Mouse (Mus musculus) limb, embryonic 15.5 days (tissue): ENCODE measurements at regions not wholly inside any gene's neighbourhood (a gene's known extent, or its start where the extent isn't known, plus 50 kb on each side); places are given as distances from the start of the nearest gene placed in this dataset.

ENCODE experiments used
- ATAC-seq: fragments of 200-750 bp; cut with Nextera tagmentation; 2 replicates; pipeline ENCODE4 v1.8.0; 2017; ENCODE audit warnings: low read depth, moderate TSS enrichment; ENCODE audit not compliant: insufficient number of reproducible peaks, low FRiP score, low TSS enrichment
- H3K27ac ChIP-seq: fragments of 300-500 bp; sonication (generic); 2 replicates; pipeline ENCODE4 v1.5.1; 2015; ENCODE audit warnings: moderate library complexity, mild to moderate bottlenecking, inconsistent platforms
- H3K27me3 ChIP-seq: fragments of 300-500 bp; sonication (generic); 2 replicates; pipeline ENCODE4 v1.6.1; 2015; ENCODE audit warnings: inconsistent platforms
- H3K36me3 ChIP-seq: fragments of 300-500 bp; sonication (generic); 2 replicates; pipeline ENCODE4 v1.6.1; 2015; ENCODE audit warnings: inconsistent platforms
- H3K4me1 ChIP-seq: fragments of 300-500 bp; sonication (generic); 2 replicates; pipeline ENCODE4 v1.6.1; 2015; ENCODE audit warnings: inconsistent platforms
- H3K4me2 ChIP-seq: fragments of 300-500 bp; sonication (generic); 2 replicates; pipeline ENCODE4 v1.6.1; 2015; ENCODE audit warnings: mild to moderate bottlenecking, inconsistent platforms
- H3K4me3 ChIP-seq: fragments of 300-500 bp; sonication (generic); 2 replicates; pipeline ENCODE4 v1.5.1; 2015; ENCODE audit warnings: mild to moderate bottlenecking, inconsistent platforms
- H3K9ac ChIP-seq: fragments of 300-500 bp; sonication (generic); 2 replicates; pipeline ENCODE4 v1.6.1; 2015; ENCODE audit warnings: inconsistent platforms
- H3K9me3 ChIP-seq: fragments of 300-500 bp; sonication (generic); 2 replicates; pipeline ENCODE4 v1.6.1; 2016; ENCODE audit warnings: inconsistent platforms
- WGBS: fragments of 180-500 bp; shearing (Covaris S2); methylation state at CpG from one replicate; pipeline ENCODE4 v1.1.7; 2015; 5-methylcytosine and 5-hydroxymethylcytosine counted together

DNA sequence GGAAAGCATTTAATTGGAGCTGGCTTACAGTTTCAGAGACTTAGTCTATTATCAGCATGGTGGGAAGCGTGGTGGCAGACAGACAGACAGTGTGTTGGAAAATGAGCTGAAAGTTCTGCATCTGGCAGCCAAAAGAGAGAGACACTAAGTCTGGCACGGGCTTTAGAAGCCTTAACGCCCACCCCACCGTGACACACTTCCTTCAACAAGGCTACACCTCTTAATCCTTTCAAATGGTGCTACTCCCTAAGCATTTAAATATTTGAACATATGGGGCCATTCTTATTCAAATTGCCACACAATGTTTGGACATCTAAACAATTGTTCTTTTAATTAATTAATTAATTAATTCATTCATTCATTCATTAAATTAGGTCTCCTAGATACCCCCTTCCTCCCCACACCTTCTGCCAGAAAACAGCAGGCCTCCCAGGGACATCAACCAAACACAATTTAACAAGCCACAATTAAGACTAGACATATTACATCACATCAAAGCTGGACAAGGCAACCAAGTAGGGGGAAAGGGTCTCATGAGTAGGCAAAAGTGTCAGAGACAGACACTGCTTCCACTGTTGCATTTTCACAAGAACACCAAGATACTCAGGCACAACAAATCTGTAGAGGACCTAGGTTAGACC is 135.4 kb upstream of the Ptbp2 start:
- Histone ChIP-seq H3K9me3 (no peaks in the 10 kb centered on the region), H3K9ac (no peak overlapping the region), H3K36me3 (no peaks in the 10 kb centered on the region), H3K27ac (no peak overlapping the region), H3K4me3 (no peak overlapping the region), H3K4me2 (no peak overlapping the region), H3K27me3 (no peaks in the 10 kb centered on the region), H3K4me1 (no peaks in the 10 kb centered on the region)
- WGBS: 73% methylated on average over 4 of the region's 4 CpGs
- no peak for ATAC-seq

DNA sequence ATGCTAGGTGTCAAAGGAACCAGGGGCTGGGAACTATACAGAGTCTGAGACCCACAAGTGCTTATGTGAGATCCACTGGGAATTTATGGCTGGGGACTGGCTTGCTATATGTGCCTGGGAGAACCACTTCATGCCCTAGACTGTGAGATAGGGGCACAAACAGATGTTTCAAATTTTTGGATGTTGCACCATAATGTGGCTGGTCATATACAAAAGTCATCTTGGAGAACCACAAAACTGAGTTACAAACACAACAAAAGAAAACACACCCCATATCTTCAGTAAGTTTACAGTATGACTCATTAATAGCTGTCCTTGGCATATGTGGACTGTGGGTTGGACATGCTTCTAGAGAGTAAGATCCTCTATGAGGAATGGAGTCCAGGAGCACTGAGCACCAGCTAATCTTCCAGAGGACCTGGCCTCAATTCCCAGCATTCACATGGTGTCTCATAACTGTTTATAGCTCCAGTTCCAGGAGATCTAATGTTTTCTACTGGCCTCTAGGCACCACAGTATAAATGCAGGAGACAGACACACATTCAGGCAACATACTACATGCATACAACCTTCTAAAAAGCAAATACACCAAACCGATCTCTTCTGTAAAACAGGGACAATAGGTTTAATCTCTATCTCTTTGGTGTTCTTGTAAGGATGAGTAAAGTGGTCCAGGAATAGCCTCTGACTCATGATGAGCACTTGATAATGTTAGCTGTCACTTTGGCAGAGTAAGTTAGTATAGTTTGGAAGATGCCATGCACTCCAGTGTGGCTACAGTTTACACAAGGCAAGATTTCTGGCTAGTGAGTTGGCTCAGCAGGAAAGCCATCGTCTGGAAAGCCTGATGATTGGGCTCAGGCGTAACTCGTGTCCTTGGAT is 132.0 kb upstream of the Ptbp2 start:
- Histone ChIP-seq H3K9ac (no peak overlapping the region), H3K4me1 (peaks cover 3% of the 10 kb centered on the region; the same call in 1 of the 2 replicates), H3K4me2 (no peak overlapping the region), H3K27me3 (no peaks in the 10 kb centered on the region), H3K4me3 (no peak overlapping the region), H3K36me3 (no peaks in the 10 kb centered on the region), H3K27ac (no peak overlapping the region), H3K9me3 (no peaks in the 10 kb centered on the region)
- 66% methylated on average over 4 of the region's 4 CpGs for WGBS
- ATAC-seq: no peak

DNA sequence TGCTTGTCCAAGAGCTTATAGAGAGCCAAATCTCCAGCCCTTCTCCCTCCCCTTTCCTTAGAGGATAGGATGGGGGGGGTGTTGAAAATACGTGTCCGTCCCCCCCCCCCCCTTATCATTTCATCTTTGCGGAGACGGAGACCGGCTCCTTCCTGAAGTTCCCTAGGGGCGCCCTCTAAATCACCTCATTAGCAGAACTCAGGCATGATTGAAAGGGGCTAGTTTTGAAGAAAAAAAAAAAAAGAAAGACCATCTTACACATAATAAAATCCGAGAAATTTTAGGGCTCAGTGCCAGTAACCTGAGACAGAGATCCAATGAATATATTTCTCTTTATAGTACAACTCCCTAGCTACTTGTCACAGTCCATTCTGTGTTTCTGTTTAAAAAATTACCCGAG is 127.3 kb upstream of the Ptbp2 start:
- H3K27me3 ChIP-seq: no peaks in the 10 kb centered on the region
- H3K4me1 ChIP-seq: peaks cover 3% of the 10 kb centered on the region; the same call in 1 of the 2 replicates
- 13% methylated on average over 8 of the region's 8 CpGs for WGBS
- H3K36me3 ChIP-seq: no peaks in the 10 kb centered on the region
- no peak overlapping the region for H3K4me3 ChIP-seq
- no peak overlapping the region for H3K27ac ChIP-seq
- H3K9ac ChIP-seq: no peak overlapping the region
- peak overlapping the region; percentile 14; the same call in 1 of the 2 replicates for H3K4me2 ChIP-seq
- ATAC-seq: no peak
- H3K9me3 ChIP-seq: no peaks in the 10 kb centered on the region

DNA sequence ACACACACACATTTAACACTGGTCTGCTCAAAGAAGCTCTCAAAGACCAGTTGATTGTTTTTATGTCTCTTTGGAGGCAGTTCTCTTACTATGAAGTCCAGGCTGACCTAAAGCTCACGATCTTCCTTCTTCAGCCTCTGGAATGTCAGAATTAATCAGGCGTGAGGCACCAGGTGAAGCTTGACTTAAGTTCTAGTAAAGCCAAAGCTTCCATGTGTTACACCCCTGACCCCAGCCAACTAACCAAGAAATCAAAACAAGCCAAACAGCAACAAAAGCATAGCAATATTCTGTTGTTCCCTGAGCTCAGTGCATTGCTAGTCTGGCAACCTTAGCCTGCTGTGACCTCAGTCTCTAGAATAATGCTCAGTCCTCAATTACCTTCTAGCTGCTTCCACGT is 120.0 kb upstream of the Ptbp2 start:
- 72% methylated on average over 3 of the region's 3 CpGs for WGBS
- H3K4me2 ChIP-seq: no peak overlapping the region
- H3K4me1 ChIP-seq: no peaks in the 10 kb centered on the region
- H3K27me3 ChIP-seq: no peaks in the 10 kb centered on the region
- no peaks in the 10 kb centered on the region for H3K36me3 ChIP-seq
- H3K4me3 ChIP-seq: no peak overlapping the region
- H3K27ac ChIP-seq: no peak overlapping the region
- H3K9ac ChIP-seq: no peak overlapping the region
- no peak for ATAC-seq
- no peaks in the 10 kb centered on the region for H3K9me3 ChIP-seq

DNA sequence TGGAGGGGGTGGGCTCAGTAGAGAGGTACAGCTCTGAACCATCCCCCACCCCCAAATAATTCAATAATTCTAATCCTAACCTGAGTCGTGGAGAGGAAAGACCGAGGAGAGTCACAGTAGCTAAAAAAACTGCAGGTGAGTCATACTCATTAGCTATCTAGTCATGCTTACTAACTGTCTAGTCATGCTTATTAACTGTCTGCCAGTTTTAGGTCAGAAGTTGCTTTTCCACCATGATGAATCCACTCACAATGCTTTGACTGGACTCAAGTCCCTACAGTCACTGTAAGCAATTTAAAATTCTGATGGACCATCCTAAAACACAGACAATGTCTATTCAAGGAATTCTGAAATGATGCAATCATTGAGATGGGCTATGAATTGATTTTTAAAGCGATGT is 110.9 kb upstream of the Ptbp2 start:
- Histone ChIP-seq H3K9me3 (no peaks in the 10 kb centered on the region), H3K4me2 (no peak overlapping the region), H3K36me3 (no peaks in the 10 kb centered on the region), H3K4me3 (no peak overlapping the region), H3K9ac (no peak overlapping the region), H3K27me3 (no peaks in the 10 kb centered on the region), H3K27ac (no peak overlapping the region), H3K4me1 (0 out of 2 replicates have a peak, but pooled peaks cover 5% of the 10 kb centered on the region)
- no peak for ATAC-seq
- 84% methylated on average over 3 of the region's 3 CpGs for WGBS

DNA sequence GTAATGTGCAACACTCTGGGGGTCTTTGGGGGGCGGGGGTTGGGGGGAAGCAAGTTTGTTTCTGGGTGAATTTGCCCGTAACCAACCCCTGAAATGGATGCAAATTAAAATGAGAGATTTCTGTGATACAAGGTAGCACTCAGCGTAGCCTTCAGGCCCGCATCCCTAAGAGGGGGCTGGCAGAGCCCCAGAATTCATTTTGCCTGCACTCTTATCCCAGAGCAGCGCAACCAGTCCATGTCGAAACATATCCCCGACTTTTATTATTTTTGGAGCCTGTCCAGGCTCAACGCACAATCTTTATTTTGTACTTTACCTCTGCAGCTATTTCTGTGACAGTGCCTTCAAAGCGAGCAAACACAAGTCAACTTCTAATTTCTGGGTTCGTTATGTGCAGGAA is 109.8 kb upstream of the Ptbp2 start:
- peak overlapping the region; percentile 41 for H3K4me2 ChIP-seq
- peak overlapping the region; percentile 15; the same call in 1 of the 2 replicates for H3K4me3 ChIP-seq
- no peak overlapping the region for H3K27ac ChIP-seq
- ATAC-seq: no peak
- no peaks in the 10 kb centered on the region for H3K27me3 ChIP-seq
- no peak overlapping the region for H3K9ac ChIP-seq
- no peaks in the 10 kb centered on the region for H3K36me3 ChIP-seq
- WGBS: 19% methylated on average over 10 of the region's 10 CpGs
- 0 out of 2 replicates have a peak, but pooled peaks cover 5% of the 10 kb centered on the region for H3K4me1 ChIP-seq
- H3K9me3 ChIP-seq: no peaks in the 10 kb centered on the region

DNA sequence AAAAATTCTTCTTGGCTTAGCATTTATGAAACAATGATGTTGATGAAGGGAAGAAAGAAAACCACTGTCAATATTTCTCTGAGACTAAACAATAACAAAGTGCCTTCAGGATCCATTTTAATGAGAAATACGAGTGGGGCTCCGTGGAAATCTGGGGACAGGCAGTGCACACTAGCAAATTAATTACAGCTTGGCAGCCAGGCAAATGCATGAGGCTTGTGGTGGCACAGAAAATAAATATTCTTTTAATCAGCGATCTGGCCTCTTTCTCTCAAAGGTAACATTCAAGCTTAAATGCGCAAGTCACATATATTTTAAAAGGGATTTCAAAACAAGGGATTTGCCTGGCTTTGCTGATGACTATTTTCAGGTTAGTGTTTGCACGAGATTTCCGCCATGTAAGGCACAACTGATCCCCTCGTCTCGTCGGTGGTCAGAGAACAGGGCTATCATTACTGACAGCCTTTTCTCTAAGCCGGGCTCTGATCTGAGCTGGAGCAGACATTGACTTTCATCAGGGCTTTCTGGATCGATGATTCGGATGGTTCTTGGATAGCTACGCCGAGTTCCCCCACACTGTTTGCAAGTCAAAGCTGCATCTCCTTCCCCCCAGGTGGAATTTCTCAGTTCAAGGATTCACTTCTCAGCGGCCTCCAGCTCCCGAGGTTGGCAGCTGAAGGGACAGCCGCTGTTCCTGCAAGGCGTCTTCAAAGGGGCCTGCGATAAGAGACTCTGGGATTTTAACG is 109.1 kb upstream of the Ptbp2 start:
- Histone ChIP-seq H3K9ac (no peak overlapping the region), H3K36me3 (no peaks in the 10 kb centered on the region), H3K4me2 (peak overlapping the region; percentile 41), H3K4me1 (0 out of 2 replicates have a peak, but pooled peaks cover 5% of the 10 kb centered on the region), H3K9me3 (no peaks in the 10 kb centered on the region), H3K27me3 (no peaks in the 10 kb centered on the region), H3K27ac (no peak overlapping the region), H3K4me3 (peak overlapping the region; percentile 15)
- WGBS: 13% methylated on average over 20 of the region's 20 CpGs
- ATAC-seq: no peak

DNA sequence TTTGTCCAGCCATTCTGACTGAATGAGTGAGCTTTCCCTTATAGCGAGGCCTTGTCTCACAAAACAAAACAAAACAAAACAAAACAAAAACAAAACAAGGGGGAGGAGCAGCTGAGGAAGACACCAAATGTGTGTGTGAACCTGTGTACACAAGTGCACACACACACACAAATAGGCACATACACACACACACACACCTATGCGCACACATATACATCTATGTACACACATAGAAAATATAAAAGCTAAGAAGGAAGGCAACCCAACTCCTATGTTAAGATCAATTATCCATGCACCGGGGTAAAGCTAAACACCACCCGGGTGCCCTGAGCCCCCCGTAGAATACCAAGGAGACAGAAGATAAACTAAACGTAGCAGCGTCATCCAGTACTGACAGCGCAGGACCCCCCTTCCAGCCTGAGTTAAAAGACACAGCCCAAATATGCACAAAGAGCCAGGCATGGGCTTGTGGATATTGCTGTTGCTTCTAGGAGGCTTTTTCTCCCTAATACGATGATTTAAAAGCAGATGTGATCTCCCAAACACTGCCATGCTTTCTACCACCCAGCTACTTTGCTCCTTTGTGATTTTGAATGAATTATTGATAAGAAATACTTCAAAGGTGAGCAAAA is 108.4 kb upstream of the Ptbp2 start:
- 74% methylated on average over 9 of the region's 9 CpGs for WGBS

DNA sequence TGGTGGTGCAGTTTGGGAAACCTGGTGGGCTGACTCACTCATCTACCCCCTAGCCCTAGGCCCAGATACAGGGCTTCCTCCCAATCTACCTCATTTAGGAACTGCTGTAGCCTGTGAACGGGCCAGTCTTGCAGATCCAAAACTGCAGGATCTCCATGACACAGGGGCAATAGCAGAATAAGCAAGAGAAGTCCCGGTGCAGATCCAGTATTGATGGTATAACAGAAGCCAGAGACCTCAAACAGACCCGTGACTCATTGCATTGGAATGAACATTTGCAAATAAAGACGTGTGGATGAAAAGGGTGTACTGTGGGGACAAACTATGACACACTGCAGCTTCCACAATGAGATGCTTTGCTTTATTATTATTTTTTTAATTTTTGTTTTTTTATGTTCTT is 106.6 kb upstream of the Ptbp2 start:
- Histone ChIP-seq H3K9me3 (no peaks in the 10 kb centered on the region), H3K9ac (no peak overlapping the region), H3K36me3 (no peaks in the 10 kb centered on the region), H3K4me2 (no peak overlapping the region), H3K27me3 (no peaks in the 10 kb centered on the region), H3K27ac (no peak overlapping the region), H3K4me1 (0 out of 2 replicates have a peak, but pooled peaks cover 5% of the 10 kb centered on the region), H3K4me3 (no peak overlapping the region)
- ATAC-seq: no peak
- 47% methylated on average over 4 of the region's 4 CpGs for WGBS

More for the DNA sequence above, 108.4 kb upstream of the Ptbp2 start:
- H3K27ac ChIP-seq: no peak overlapping the region
- no peak overlapping the region for H3K9ac ChIP-seq
- no peaks in the 10 kb centered on the region for H3K36me3 ChIP-seq
- H3K27me3 ChIP-seq: no peaks in the 10 kb centered on the region
- H3K4me3 ChIP-seq: no peak overlapping the region
- H3K4me2 ChIP-seq: no peak overlapping the region
- H3K9me3 ChIP-seq: no peaks in the 10 kb centered on the region
- H3K4me1 ChIP-seq: 0 out of 2 replicates have a peak, but pooled peaks cover 5% of the 10 kb centered on the region
- ATAC-seq: no peak

DNA sequence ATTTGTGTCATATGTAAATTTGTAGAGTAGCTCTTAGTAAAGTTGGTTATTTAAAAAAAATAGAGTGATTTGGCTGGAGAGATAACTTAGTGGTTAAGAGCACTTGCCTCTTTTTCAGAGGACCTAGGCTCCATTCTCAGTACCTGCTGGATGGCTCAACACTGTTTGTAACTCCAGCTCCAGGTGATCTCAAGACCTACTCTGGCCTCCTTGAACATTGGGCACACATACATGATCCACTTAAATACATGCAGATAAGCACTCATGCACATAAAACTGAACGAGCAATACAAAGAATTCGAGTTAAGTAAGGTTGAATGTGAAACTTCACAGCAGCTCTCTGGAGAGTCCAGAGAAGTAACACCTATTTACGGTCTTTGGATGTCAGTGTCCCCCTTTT is 104.2 kb upstream of the Ptbp2 start:
- H3K4me2 ChIP-seq: no peak overlapping the region
- H3K27ac ChIP-seq: no peak overlapping the region
- H3K4me1 ChIP-seq: 0 out of 2 replicates have a peak, but pooled peaks cover under 1% of the 10 kb centered on the region
- no peaks in the 10 kb centered on the region for H3K9me3 ChIP-seq
- ATAC-seq: no peak
- WGBS: 85% methylated on average over 3 of the region's 3 CpGs
- H3K9ac ChIP-seq: no peak overlapping the region
- H3K36me3 ChIP-seq: no peaks in the 10 kb centered on the region
- no peak overlapping the region for H3K4me3 ChIP-seq
- H3K27me3 ChIP-seq: no peaks in the 10 kb centered on the region

DNA sequence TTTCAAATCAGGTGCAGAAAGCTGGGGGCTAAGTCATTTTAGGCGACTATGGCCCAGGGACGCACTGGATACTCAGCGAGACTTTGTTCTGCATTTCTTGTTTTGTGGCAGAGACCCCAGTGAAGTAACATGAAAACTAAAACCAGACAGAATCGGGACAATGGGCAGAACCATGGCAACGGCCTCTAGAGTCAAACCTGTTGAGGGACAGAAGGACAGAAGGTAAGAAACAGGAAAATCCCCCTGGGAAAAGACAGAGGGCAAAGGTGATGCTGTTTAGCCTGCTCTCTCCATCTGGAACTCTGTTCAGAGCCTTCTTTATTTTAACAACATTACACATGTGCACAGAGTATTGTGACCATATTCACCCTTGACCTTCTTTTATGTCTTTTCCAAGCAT is 92.1 kb upstream of the Ptbp2 start:
- 77% methylated on average over 5 of the region's 5 CpGs for WGBS
- Histone ChIP-seq H3K4me1 (no peaks in the 10 kb centered on the region), H3K27me3 (no peaks in the 10 kb centered on the region), H3K4me3 (no peak overlapping the region), H3K36me3 (no peaks in the 10 kb centered on the region), H3K27ac (no peak overlapping the region), H3K9me3 (no peaks in the 10 kb centered on the region), H3K9ac (no peak overlapping the region), H3K4me2 (no peak overlapping the region)
- no peak for ATAC-seq
